Mouse (Mus musculus): Measurements from ENCODE around the gene Gm45062. TPM values are rescaled to one million over a fixed set of nuclear protein-coding genes. Genes with fewer than 3 reads are reported as not detected.

Gm45062 gene
- 15.5 and 16.2 TPM in 2 replicates for polyA plus RNA-seq (2016; fragmentation: Nextera tagmentation; extraction: Ambion mirVana)

GRCm38 (mm10) chr6:8259004-8259666 lies at the start of gene Gm45062, which contains the start of the genes Rpa3 and Umad1:
Gm45062 (plus strand) TSS chr6:8259450.
Rpa3 (minus strand) TSS chr6:8259173.
Umad1 (plus strand) TSS chr6:8259288.
- Histone ChIP-seq H3K4me2 (peak within 1 kb of the TSS; percentile 92), H3K36me3 (peaks cover 10% of the 10 kb centered on the region), H3K4me1 (replicated peaks) (peaks cover 10% of the 10 kb centered on the region; the same call in 1 of the 2 replicates), H3K9ac (replicated peaks) (peak within 1 kb of the TSS; percentile 77), H3K4me3 (replicated peaks) (peak within 1 kb of the TSS; percentile 77), H3K9me3 (no peaks in the 10 kb centered on the region), H3K27ac (peak within 1 kb of the TSS; percentile 82), H3K27me3 (no peaks in the 10 kb centered on the region)
- under 1% methylated on average over 64 of the region's 64 CpGs for WGBS
- ATAC-seq (ENCODE audit: insufficient number of reproducible peaks, insufficient read depth, low FRiP score, low TSS enrichment, low read depth): peak; percentile 100

- 12% methylated on average over 10 of the region's 10 CpGs for WGBS
- no peak for ATAC-seq (ENCODE audit: insufficient number of reproducible peaks, insufficient read depth, low FRiP score, low TSS enrichment, low read depth)
- H3K4me1 ChIP-seq (replicated peaks): peaks cover 11% of the 10 kb centered on the region
Observed at GRCm38 (mm10) chr6:8209866-8210186, 49.4 kb upstream of the Gm45062 start.

GRCm38 (mm10) chr6:8210661-8211060 lies 48.6 kb upstream of the Gm45062 start:
- Histone ChIP-seq H3K27ac (no peak overlapping the region), H3K9me3 (no peaks in the 10 kb centered on the region), H3K4me1 (replicated peaks) (peaks cover 11% of the 10 kb centered on the region), H3K27me3 (no peaks in the 10 kb centered on the region), H3K9ac (replicated peaks) (no peak overlapping the region), H3K36me3 (peaks cover 21% of the 10 kb centered on the region), H3K4me2 (peak overlapping the region; percentile 52), H3K4me3 (replicated peaks) (no peak overlapping the region)
- 94% methylated on average over 3 of the region's 3 CpGs for WGBS
- ATAC-seq (ENCODE audit: insufficient number of reproducible peaks, insufficient read depth, low FRiP score, low TSS enrichment, low read depth): no peak

More at GRCm38 (mm10) chr6:8209866-8210186, 49.4 kb upstream of the Gm45062 start:
- Histone ChIP-seq H3K9ac (replicated peaks) (peak overlapping the region; percentile 84), H3K4me2 (peak overlapping the region; percentile 52), H3K27ac (peak overlapping the region; percentile 96), H3K27me3 (no peaks in the 10 kb centered on the region), H3K9me3 (no peaks in the 10 kb centered on the region), H3K36me3 (peaks cover 13% of the 10 kb centered on the region), H3K4me3 (replicated peaks) (peak overlapping the region; percentile 83)

DNA sequence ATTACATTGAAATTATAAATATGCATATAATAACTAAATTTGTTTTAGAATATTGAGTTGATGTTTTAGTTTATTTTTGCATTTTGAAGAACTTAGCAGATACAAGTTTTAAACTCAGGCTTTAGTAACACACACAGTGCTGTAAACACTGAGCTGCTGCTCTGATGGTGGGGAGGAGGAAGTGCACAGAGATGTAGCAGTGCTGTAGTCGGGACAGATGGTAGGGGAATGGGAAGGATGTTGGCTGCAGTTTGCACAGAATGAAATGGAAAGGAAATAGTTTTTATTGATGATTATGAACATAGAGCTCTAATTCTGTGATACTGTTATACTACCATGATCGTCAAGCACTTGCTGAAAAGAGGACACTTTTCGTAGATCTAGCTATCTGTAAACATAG lies 32.2 kb upstream of the Gm45062 start:
- Histone ChIP-seq H3K4me3 (replicated peaks) (no peak overlapping the region), H3K9me3 (no peaks in the 10 kb centered on the region), H3K4me2 (no peak overlapping the region), H3K9ac (replicated peaks) (no peak overlapping the region), H3K36me3 (peaks cover 49% of the 10 kb centered on the region), H3K27me3 (no peaks in the 10 kb centered on the region), H3K27ac (no peak overlapping the region), H3K4me1 (replicated peaks) (no peaks in the 10 kb centered on the region)
- ATAC-seq (ENCODE audit: insufficient number of reproducible peaks, insufficient read depth, low FRiP score, low TSS enrichment, low read depth): no peak
- 88% methylated on average over 3 of the region's 3 CpGs for WGBS

- no peak for ATAC-seq (ENCODE audit: insufficient number of reproducible peaks, insufficient read depth, low FRiP score, low TSS enrichment, low read depth)
- no peaks in the 10 kb centered on the region for H3K27me3 ChIP-seq
- H3K9me3 ChIP-seq: no peaks in the 10 kb centered on the region
- H3K4me1 ChIP-seq (replicated peaks): no peaks in the 10 kb centered on the region
- H3K4me3 ChIP-seq (replicated peaks): no peak overlapping the region
- H3K9ac ChIP-seq (replicated peaks): no peak overlapping the region
- no peak overlapping the region for H3K4me2 ChIP-seq
- peaks cover 57% of the 10 kb centered on the region for H3K36me3 ChIP-seq
- WGBS: 90% methylated on average over 3 of the region's 3 CpGs
- no peak overlapping the region for H3K27ac ChIP-seq
Observed at GRCm38 (mm10) chr6:8228596-8228995, 30.7 kb upstream of the Gm45062 start.

GRCm38 (mm10) chr6:8258316-8258715 lies 934 bp upstream of the Gm45062 start:
- 10% methylated on average over 6 of the region's 6 CpGs for WGBS
- Histone ChIP-seq H3K36me3 (peaks cover 17% of the 10 kb centered on the region), H3K9me3 (no peaks in the 10 kb centered on the region), H3K4me2 (peak overlapping the region; percentile 78), H3K4me3 (replicated peaks) (peak overlapping the region; percentile 77), H3K9ac (replicated peaks) (peak overlapping the region; percentile 77), H3K27me3 (no peaks in the 10 kb centered on the region), H3K27ac (peak overlapping the region; percentile 82), H3K4me1 (replicated peaks) (peaks cover 10% of the 10 kb centered on the region; the same call in 1 of the 2 replicates)
- no peak for ATAC-seq (ENCODE audit: insufficient number of reproducible peaks, insufficient read depth, low FRiP score, low TSS enrichment, low read depth)

DNA sequence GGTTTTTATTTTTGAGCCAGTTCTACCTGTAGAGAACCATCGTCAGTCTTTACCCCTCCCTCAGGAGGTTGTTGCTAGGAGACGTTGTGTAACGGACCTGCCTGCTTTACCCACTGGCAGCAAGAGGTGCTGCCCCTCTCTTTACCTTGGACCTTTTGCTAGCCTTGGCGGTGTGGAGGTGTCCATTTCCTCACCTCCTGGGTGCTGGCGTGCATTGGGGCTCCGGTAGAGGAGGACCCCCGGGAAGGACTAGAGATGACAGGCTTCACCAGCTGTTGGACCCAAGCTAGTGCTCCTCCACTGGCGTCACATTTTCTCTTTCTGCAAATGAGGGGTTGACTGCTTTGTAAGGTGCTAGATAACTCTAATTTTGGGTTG lies 406 bp downstream of the Gm45062 start:
- H3K9ac ChIP-seq (replicated peaks): peak overlapping the region; percentile 69
- ATAC-seq (ENCODE audit: insufficient number of reproducible peaks, insufficient read depth, low FRiP score, low TSS enrichment, low read depth): no peak
- H3K4me3 ChIP-seq (replicated peaks): peak overlapping the region; percentile 77
- peaks cover 10% of the 10 kb centered on the region; the same call in 1 of the 2 replicates for H3K4me1 ChIP-seq (replicated peaks)
- WGBS: 0% methylated on average over 8 of the region's 8 CpGs
- no peaks in the 10 kb centered on the region for H3K9me3 ChIP-seq
- no peaks in the 10 kb centered on the region for H3K27me3 ChIP-seq
- H3K36me3 ChIP-seq: peaks cover 6% of the 10 kb centered on the region; the same call in 1 of the 2 replicates
- H3K27ac ChIP-seq: peak overlapping the region; percentile 53; the same call in 1 of the 2 replicates
- peak overlapping the region; percentile 92 for H3K4me2 ChIP-seq

DNA sequence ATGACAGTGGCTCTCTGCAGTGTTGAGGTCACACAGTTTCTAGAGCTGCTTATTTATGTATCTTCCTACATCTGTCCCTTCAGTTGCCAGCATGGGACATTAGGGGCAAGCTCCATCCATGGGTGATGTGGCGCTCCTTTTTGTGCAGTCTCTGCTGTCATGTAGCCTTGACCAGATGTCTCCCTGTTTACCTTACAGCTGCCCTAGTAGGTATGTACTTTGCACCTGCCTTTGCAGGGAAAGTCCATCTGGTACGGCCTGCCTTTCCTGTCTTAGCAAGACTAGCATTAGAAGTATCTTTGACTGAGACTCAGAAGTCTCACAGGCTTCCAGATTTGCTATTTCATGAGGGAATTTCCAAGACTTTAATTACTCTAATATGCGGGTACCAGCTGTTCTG lies 11.8 kb downstream of the Gm45062 start:
- Histone ChIP-seq H3K27ac (no peak overlapping the region), H3K4me1 (replicated peaks) (no peaks in the 10 kb centered on the region), H3K4me2 (no peak overlapping the region), H3K9ac (replicated peaks) (no peak overlapping the region), H3K4me3 (replicated peaks) (no peak overlapping the region), H3K27me3 (no peaks in the 10 kb centered on the region), H3K36me3 (peaks cover 13% of the 10 kb centered on the region; the same call in 1 of the 2 replicates), H3K9me3 (no peaks in the 10 kb centered on the region)
- 83% methylated on average over 3 of the region's 3 CpGs for WGBS
- ATAC-seq (ENCODE audit: insufficient number of reproducible peaks, insufficient read depth, low FRiP score, low TSS enrichment, low read depth): no peak

DNA sequence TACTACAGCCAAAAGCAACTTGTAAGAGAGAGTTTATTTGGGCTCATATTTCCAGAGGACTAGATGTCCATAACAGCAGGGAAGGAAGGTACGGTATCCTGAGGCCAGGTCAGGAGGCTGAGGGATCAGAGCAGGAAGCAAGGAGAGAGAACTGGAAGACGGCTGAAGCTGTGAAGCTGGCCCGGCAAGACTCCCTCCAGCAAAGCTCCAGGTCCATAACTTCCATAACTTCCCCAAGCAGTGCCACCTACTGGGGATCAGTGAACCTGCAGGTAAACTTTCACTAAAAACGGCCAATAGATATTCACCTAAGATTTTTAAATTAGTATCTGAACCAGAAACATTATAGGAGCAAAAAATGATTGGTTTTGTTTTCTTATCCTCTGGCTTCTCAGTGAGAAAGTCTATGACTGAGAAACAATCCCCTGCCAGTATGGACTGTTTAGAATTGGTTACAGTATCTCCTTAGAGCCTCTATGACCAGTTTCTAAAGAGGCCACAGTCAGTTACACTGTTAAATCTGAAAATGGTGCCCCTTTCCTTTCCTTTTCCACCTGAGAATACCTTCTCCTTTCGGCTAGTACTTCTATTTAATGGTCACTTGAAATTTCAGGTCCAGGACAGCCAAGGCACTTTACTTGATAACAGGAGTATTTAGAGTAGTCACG lies 15.3 kb downstream of the Gm45062 start:
- Histone ChIP-seq H3K4me2 (no peak overlapping the region), H3K9ac (replicated peaks) (no peak overlapping the region), H3K27me3 (no peaks in the 10 kb centered on the region), H3K9me3 (no peaks in the 10 kb centered on the region), H3K27ac (0 out of 2 replicates have a peak overlapping the region, but pooled peaks have one; percentile 29), H3K4me1 (replicated peaks) (no peaks in the 10 kb centered on the region), H3K36me3 (peaks cover 13% of the 10 kb centered on the region; the same call in 1 of the 2 replicates), H3K4me3 (replicated peaks) (no peak overlapping the region)
- ATAC-seq (ENCODE audit: insufficient number of reproducible peaks, insufficient read depth, low FRiP score, low TSS enrichment, low read depth): no peak
- 33% methylated on average over 6 of the region's 6 CpGs for WGBS

DNA sequence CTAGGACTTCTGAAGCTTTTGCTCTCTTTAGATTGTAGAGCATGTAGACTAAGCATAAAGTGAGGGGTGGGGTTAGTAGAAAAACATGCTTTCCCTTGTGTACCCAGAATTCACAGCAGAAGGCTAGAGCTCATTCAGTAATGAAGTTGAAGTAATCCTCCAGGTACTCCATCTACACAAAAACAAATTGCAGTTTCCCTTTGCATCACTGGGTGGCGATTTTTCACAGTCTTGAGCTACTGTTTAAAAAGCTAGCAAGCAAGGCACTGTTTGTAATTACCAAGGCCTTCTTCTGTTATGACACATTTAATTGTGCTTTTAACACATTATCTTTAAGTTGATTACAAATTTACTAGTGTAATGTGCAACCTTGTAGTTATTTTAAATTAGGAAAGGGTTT lies 15.8 kb downstream of the Gm45062 start:
- Histone ChIP-seq H3K9me3 (no peaks in the 10 kb centered on the region), H3K36me3 (peaks cover 13% of the 10 kb centered on the region; the same call in 1 of the 2 replicates), H3K9ac (replicated peaks) (no peak overlapping the region), H3K4me2 (no peak overlapping the region), H3K27me3 (no peaks in the 10 kb centered on the region), H3K4me3 (replicated peaks) (no peak overlapping the region), H3K27ac (no peak overlapping the region), H3K4me1 (replicated peaks) (no peaks in the 10 kb centered on the region)
- no peak for ATAC-seq (ENCODE audit: insufficient number of reproducible peaks, insufficient read depth, low FRiP score, low TSS enrichment, low read depth)
- WGBS: 6% methylated on average over 1 of the region's 1 CpGs

DNA sequence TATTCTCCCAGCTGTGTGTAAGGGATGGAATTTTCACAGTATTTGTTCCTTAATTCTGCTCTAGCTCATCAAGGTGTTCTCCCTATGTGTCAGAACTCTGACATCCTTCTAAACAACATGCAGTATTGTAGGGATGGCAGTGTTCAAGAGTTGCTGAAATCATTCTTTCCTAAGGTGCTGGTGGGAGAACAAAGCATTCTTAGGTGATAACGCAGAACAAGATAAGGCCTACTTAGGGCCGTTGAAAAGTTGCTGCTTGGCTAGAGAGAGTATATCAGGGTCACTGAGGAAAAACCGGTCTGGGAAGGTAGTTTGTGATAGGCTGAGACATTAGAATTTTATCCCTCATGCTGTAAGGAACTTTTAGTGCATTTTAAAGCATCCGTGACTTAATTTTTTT lies 17.2 kb downstream of the Gm45062 start:
- no peak for ATAC-seq (ENCODE audit: insufficient number of reproducible peaks, insufficient read depth, low FRiP score, low TSS enrichment, low read depth)
- 68% methylated on average over 4 of the region's 4 CpGs for WGBS
- peaks cover 5% of the 10 kb centered on the region; the same call in 1 of the 2 replicates for H3K36me3 ChIP-seq
- H3K4me3 ChIP-seq (replicated peaks): no peak overlapping the region
- no peak overlapping the region for H3K27ac ChIP-seq
- H3K9me3 ChIP-seq: no peaks in the 10 kb centered on the region
- no peaks in the 10 kb centered on the region for H3K4me1 ChIP-seq (replicated peaks)
- no peak overlapping the region for H3K4me2 ChIP-seq
- no peaks in the 10 kb centered on the region for H3K27me3 ChIP-seq
- no peak overlapping the region for H3K9ac ChIP-seq (replicated peaks)

All from limb, embryonic 12.5 days (tissue).